9 mouse cellular contexts compared by ENCODE assay signal in genomic region chr7:70505671-70506181, GRCm38 (mm10).
DNase-seq lines count a peak whose midpoint lies in the region; ATAC-seq and TF ChIP-seq lines count a peak whose summit lies in the region.
"Had no signal": no experiment of that assay in that cellular context is flagged by ENCODE, and none has a peak within 500 bp of the region (broad histone marks: within the 10 kb centered on the region; RNA-seq: fewer than 3 reads in every experiment).

No protein-coding gene starts in this region.

- no peak for TF ChIP-seq EP300 in lung, postnatal 0 days (IDR thresholded peaks at IDR 0.05)

- H3K27ac ChIP-seq in lung, postnatal 0 days (ENCODE audit: low read length) = no peak overlapping the region
- H3K27ac ChIP-seq: neural tube, embryonic 12.5 days had no signal

- 14% methylated on average over 7 of the region's 7 CpGs for WGBS in lung, postnatal 0 days

- H3K9me3 ChIP-seq in lung, postnatal 0 days (ENCODE audit: low read length) = no peaks in the 10 kb centered on the region
- H3K9me3 ChIP-seq: neural tube, embryonic 12.5 days had no signal

- H3K36me3 ChIP-seq in lung, postnatal 0 days (ENCODE audit: insufficient read depth, low read length) = no peaks in the 10 kb centered on the region
- H3K36me3 ChIP-seq: neural tube, embryonic 12.5 days had no signal

- H3K4me3 ChIP-seq in lung, postnatal 0 days (ENCODE audit: low read depth, low read length) = no peak overlapping the region
- H3K4me3 ChIP-seq: neural tube, embryonic 12.5 days had no signal

- H3K4me1 ChIP-seq in lung, postnatal 0 days (ENCODE audit: insufficient read depth, low read depth, low read length) = peaks cover 3% of the 10 kb centered on the region; the same call in 1 of the 2 replicates

- no peak for TF ChIP-seq CTCF in lung, postnatal 0 days (IDR thresholded peaks at IDR 0.05)

- H3K4me2 ChIP-seq in lung, postnatal 0 days (replicated peaks; ENCODE audit: low read depth, low read length) = no peak overlapping the region
- H3K4me2 ChIP-seq: neural tube, embryonic 12.5 days had no signal

- peak; percentile 71 for DNase-seq in adrenal gland, adult 2 months
- DNase-seq in adrenal gland, postnatal 25 days = peak; percentile 36
- DNase-seq in kidney, adult 8-10 months = peak; percentile 81 to 88
- DNase-seq in lung, postnatal 0 days (ENCODE audit: low spot score) = peak; percentile 16
- DNase-seq in natural killer cell, adult 2 months (ENCODE audit: low spot score in 2 of 2) = no peak
- DNase-seq in gastrocnemius, adult 8-10 months (ENCODE audit: low spot score in 2 of 2) = no peak
- no peak for DNase-seq in frontal cortex, adult 2 months (ENCODE audit: extremely low spot score in 1 of 2, low spot score in 1 of 2)

- no peak overlapping the region for H3K9ac ChIP-seq in lung, postnatal 0 days (replicated peaks; ENCODE audit: low read depth)
- H3K9ac ChIP-seq: neural tube, embryonic 12.5 days had no signal

- peak; percentile 41; the same call in 1 of the 2 replicates for ATAC-seq in lung, postnatal 0 days
- ATAC-seq: forebrain, embryonic 16.5 days had no signal

- H3K27me3 ChIP-seq in lung, postnatal 0 days (replicated peaks; ENCODE audit: insufficient read depth, low read length) = no peaks in the 10 kb centered on the region
- H3K27me3 ChIP-seq: neural tube, embryonic 12.5 days had no signal

Comparison
In these comparisons a context has a peak if more than half of its experiments do, and no peak if none do; other contexts are left out.
1. DNase-seq: peak in adrenal gland, adult 2 months (single experiment), adrenal gland, postnatal 25 days (single experiment), kidney, adult 8-10 months (2 of 2) and lung, postnatal 0 days (single experiment); none in natural killer cell, adult 2 months (0 of 2), gastrocnemius, adult 8-10 months (0 of 2) and frontal cortex, adult 2 months (0 of 2).